Mouse (Mus musculus) lung, postnatal 0 days (tissue): ENCODE measurements around the gene Hunk.

Experiments
- CTCF ChIP-seq: IDR thresholded peaks from 2 replicates; pipeline ENCODE4 v1.5.1; 2016; ENCODE audit warnings: antibody characterized with exemption, mild to moderate bottlenecking
- EP300 ChIP-seq: IDR thresholded peaks from 2 replicates; pipeline ENCODE4 v1.6.1; 2016; ENCODE audit warnings: antibody characterized with exemption, mild to moderate bottlenecking, control low read depth

GRCm38 (mm10) chr16:90416621-90417020 is 30.8 kb downstream of the Hunk start:
- TF ChIP-seq CTCF (no peak), EP300 (no peak)
